Mouse (Mus musculus) liver, postnatal 0 days (tissue): ENCODE data around the gene Adamts8. TPM values are rescaled to one million over a fixed set of nuclear protein-coding genes. Genes with fewer than 3 reads are reported as not detected.

Experiments
- ATAC-seq: fragments of 200-750 bp; cut with Nextera tagmentation; 2 replicates; pipeline ENCODE4 v1.8.0; 2017; ENCODE audit warnings: mild to moderate bottlenecking, moderate library complexity
- DNase-seq: peaks from one replicate; pipeline ENCODE4 v3.0.0-alpha.2; 2016
- H3K27ac ChIP-seq: fragments of 300-500 bp; sonication (generic); 2 replicates; pipeline ENCODE4 v1.5.1; 2014; ENCODE audit warnings: antibody characterized with exemption, moderate library complexity, mild to moderate bottlenecking, low read depth
- H3K27me3 ChIP-seq: fragments of 300-500 bp; sonication (generic); 2 replicates; pipeline ENCODE4 v1.6.1; 2014; ENCODE audit warnings: low read length, control low read depth, mixed read lengths; ENCODE audit not compliant: insufficient read depth
- H3K36me3 ChIP-seq: fragments of 300-500 bp; sonication (generic); replicated peaks from 2 replicates; pipeline ENCODE4 v1.6.1; 2014; ENCODE audit warnings: mild to moderate bottlenecking, control low read depth, low read length, moderate library complexity, mixed read lengths; ENCODE audit not compliant: insufficient read depth
- H3K4me1 ChIP-seq: fragments of 300-500 bp; sonication (generic); 2 replicates; pipeline ENCODE4 v1.6.1; 2014; ENCODE audit warnings: antibody characterized with exemption, mild to moderate bottlenecking, control low read depth; ENCODE audit not compliant: insufficient read depth
- H3K4me2 ChIP-seq: fragments of 300-500 bp; sonication (generic); 2 replicates; pipeline ENCODE4 v1.6.1; 2014; ENCODE audit warnings: low read depth, mild to moderate bottlenecking, low read length, moderate library complexity, mixed read lengths
- H3K4me3 ChIP-seq: fragments of 300-500 bp; sonication (generic); 2 replicates; pipeline ENCODE4 v1.5.1; 2014; ENCODE audit warnings: low read depth, low read length
- H3K9ac ChIP-seq: fragments of 300-500 bp; sonication (generic); replicated peaks from 2 replicates; pipeline ENCODE4 v1.6.1; 2014; ENCODE audit warnings: mild to moderate bottlenecking, moderate library complexity
- H3K9me3 ChIP-seq: fragments of 300-500 bp; sonication (generic); 2 replicates; pipeline ENCODE4 v1.6.1; 2016; ENCODE audit warnings: mild to moderate bottlenecking, control low read depth, low read length, mixed read lengths
- CTCF ChIP-seq: sonication (generic); IDR thresholded peaks from 2 replicates; pipeline ENCODE4 v1.5.1; 2016; ENCODE audit warnings: antibody characterized with exemption, low read depth
- EP300 ChIP-seq: IDR thresholded peaks from 2 replicates; pipeline ENCODE4 v1.6.1; 2016; ENCODE audit warnings: antibody characterized with exemption, low read depth, mild to moderate bottlenecking
- WGBS: fragments of 180-500 bp; shearing (Covaris S2); extraction: QIAGEN DNeasy Blood & Tissue Kit; methylation state at CpG from one replicate; pipeline ENCODE4 v1.1.7; 2014; ENCODE audit not compliant: insufficient replicate concordance; 5-methylcytosine and 5-hydroxymethylcytosine counted together
- polyA plus RNA-seq: library from polyadenylated mRNA; unstranded; fragments of >200 nt; fragmentation: Nextera tagmentation; extraction: Ambion mirVana; gene quantifications from 2 replicates; pipeline ENCODE4 v1.2.1, GENCODE M21; 2015

Adamts8 gene
- polyA plus RNA-seq, 1 experiment from 2014 or later, result 0.05 TPM

GRCm38 (mm10) chr9:30966881-30967280 is 24.5 kb downstream of the Adamts8 start:
- H3K9ac ChIP-seq, result no peak overlapping the region
- H3K27me3 ChIP-seq, result no peaks in the 10 kb centered on the region
- H3K4me1 ChIP-seq, result no peaks in the 10 kb centered on the region
- ATAC-seq, result no peak
- no peak for DNase-seq
- WGBS, result 50% methylated on average over 7 of the region's 7 CpGs
- TF ChIP-seq CTCF (no peak), EP300 (no peak)
- no peaks in the 10 kb centered on the region for H3K9me3 ChIP-seq
- no peak overlapping the region for H3K4me2 ChIP-seq
- H3K4me3 ChIP-seq, result no peak overlapping the region
- no peaks in the 10 kb centered on the region for H3K36me3 ChIP-seq
- H3K27ac ChIP-seq, result no peak overlapping the region

- H3K9ac ChIP-seq, result no peak overlapping the region
- H3K4me3 ChIP-seq, result no peak overlapping the region
- H3K4me1 ChIP-seq, result no peaks in the 10 kb centered on the region
- no peaks in the 10 kb centered on the region for H3K36me3 ChIP-seq
- H3K9me3 ChIP-seq, result no peaks in the 10 kb centered on the region
- 72% methylated on average over 6 of the region's 6 CpGs for WGBS
- no peak overlapping the region for H3K27ac ChIP-seq
- no peaks in the 10 kb centered on the region for H3K27me3 ChIP-seq
- no peak for TF ChIP-seq CTCF
- DNase-seq, result no peak
- H3K4me2 ChIP-seq, result no peak overlapping the region
- no peak for ATAC-seq
These were observed 25.8 kb downstream of the Adamts8 start for GRCm38 (mm10) chr9:30968130-30968529.

GRCm38 (mm10) chr9:30970001-30970400 is 27.6 kb downstream of the Adamts8 start:
- ATAC-seq (no peak), DNase-seq (no peak)
- no peak overlapping the region for H3K4me3 ChIP-seq
- WGBS, result 61% methylated on average over 3 of the region's 3 CpGs
- TF ChIP-seq CTCF, result no peak
- TF ChIP-seq EP300, result no peak
- no peak overlapping the region for H3K4me2 ChIP-seq
- no peaks in the 10 kb centered on the region for H3K4me1 ChIP-seq
- H3K27me3 ChIP-seq, result no peaks in the 10 kb centered on the region
- no peak overlapping the region for H3K27ac ChIP-seq
- no peak overlapping the region for H3K9ac ChIP-seq
- no peaks in the 10 kb centered on the region for H3K9me3 ChIP-seq
- no peaks in the 10 kb centered on the region for H3K36me3 ChIP-seq

- no peak overlapping the region for H3K27ac ChIP-seq
- H3K4me3 ChIP-seq, result no peak overlapping the region
- H3K36me3 ChIP-seq, result no peaks in the 10 kb centered on the region
- no peak overlapping the region for H3K9ac ChIP-seq
- no peaks in the 10 kb centered on the region for H3K9me3 ChIP-seq
- DNase-seq, result no peak
- 63% methylated on average over 4 of the region's 4 CpGs for WGBS
- no peak overlapping the region for H3K4me2 ChIP-seq
- H3K4me1 ChIP-seq, result no peaks in the 10 kb centered on the region
- TF ChIP-seq EP300 (no peak), CTCF (peak; percentile 10; the same call in 1 of the 2 replicates)
- no peak for ATAC-seq
- H3K27me3 ChIP-seq, result no peaks in the 10 kb centered on the region
These were observed 29.6 kb downstream of the Adamts8 start for GRCm38 (mm10) chr9:30971967-30972366.

- no peak overlapping the region for H3K27ac ChIP-seq
- no peak overlapping the region for H3K9ac ChIP-seq
- H3K4me1 ChIP-seq, result no peaks in the 10 kb centered on the region
- TF ChIP-seq EP300, result no peak
- TF ChIP-seq CTCF, result 0 out of 2 replicates have a peak, but pooled peaks have one; percentile 2
- no peaks in the 10 kb centered on the region for H3K36me3 ChIP-seq
- 71% methylated on average over 11 of the region's 11 CpGs for WGBS
- ATAC-seq (no peak), DNase-seq (no peak)
- H3K4me2 ChIP-seq, result no peak overlapping the region
- no peaks in the 10 kb centered on the region for H3K9me3 ChIP-seq
- H3K4me3 ChIP-seq, result no peak overlapping the region
- no peaks in the 10 kb centered on the region for H3K27me3 ChIP-seq
These were observed 34.1 kb downstream of the Adamts8 start for GRCm38 (mm10) chr9:30976339-30977023.

- TF ChIP-seq CTCF (no peak), EP300 (no peak)
- WGBS, result 67% methylated on average over 2 of the region's 2 CpGs
- no peak overlapping the region for H3K4me2 ChIP-seq
- H3K36me3 ChIP-seq, result no peaks in the 10 kb centered on the region
- H3K4me1 ChIP-seq, result no peaks in the 10 kb centered on the region
- no peak for ATAC-seq
- no peak for DNase-seq
- no peak overlapping the region for H3K27ac ChIP-seq
- H3K27me3 ChIP-seq, result no peaks in the 10 kb centered on the region
- H3K9ac ChIP-seq, result no peak overlapping the region
- H3K9me3 ChIP-seq, result no peaks in the 10 kb centered on the region
- no peak overlapping the region for H3K4me3 ChIP-seq
These were observed 38.1 kb downstream of the Adamts8 start for GRCm38 (mm10) chr9:30980467-30980866.

- ATAC-seq (no peak), DNase-seq (no peak)
- TF ChIP-seq EP300, result no peak
- TF ChIP-seq CTCF, result no peak
- Histone ChIP-seq H3K27me3 (no peaks in the 10 kb centered on the region), H3K4me1 (no peaks in the 10 kb centered on the region), H3K9me3 (no peaks in the 10 kb centered on the region), H3K4me2 (no peak overlapping the region), H3K4me3 (no peak overlapping the region), H3K36me3 (no peaks in the 10 kb centered on the region), H3K27ac (no peak overlapping the region), H3K9ac (no peak overlapping the region)
- WGBS, result 68% methylated on average over 6 of the region's 6 CpGs
These were observed 43.4 kb downstream of the Adamts8 start for GRCm38 (mm10) chr9:30985782-30986181.
